Mouse (Mus musculus) limb, embryonic 14.5 days (tissue): ENCODE measurements around the gene Abcc12. TPM values are rescaled to one million over a fixed set of nuclear protein-coding genes. Genes with fewer than 3 reads are reported as not detected.

Experiments used
- ATAC-seq: fragments of 200-750 bp; cut with Nextera tagmentation; 2 replicates; pipeline ENCODE4 v1.8.0; 2017; ENCODE audit warnings: low read depth, moderate number of reproducible peaks, moderate TSS enrichment; ENCODE audit not compliant: low FRiP score
- DNase-seq: peaks from one replicate; pipeline ENCODE4 v3.0.0-alpha.2; 2015; ENCODE audit warnings: low spot score
- H3K27ac ChIP-seq: fragments of 300-500 bp; sonication (generic); replicated peaks from 2 replicates; pipeline ENCODE4 v1.5.1; 2014; ENCODE audit warnings: low read depth, mild to moderate bottlenecking, low read length, moderate library complexity, mixed read lengths
- H3K27me3 ChIP-seq: fragments of 300-500 bp; sonication (generic); 2 replicates; pipeline ENCODE4 v1.6.1; 2014; ENCODE audit warnings: low read length, mixed read lengths; ENCODE audit not compliant: control insufficient read depth, insufficient read depth
- H3K36me3 ChIP-seq: fragments of 300-500 bp; sonication (generic); 2 replicates; pipeline ENCODE4 v1.6.1; 2014; ENCODE audit warnings: mild to moderate bottlenecking, low read length, moderate library complexity, mixed read lengths; ENCODE audit not compliant: control insufficient read depth, insufficient read depth
- H3K4me1 ChIP-seq: fragments of 300-500 bp; sonication (generic); 2 replicates; pipeline ENCODE4 v1.6.1; 2014; ENCODE audit warnings: antibody characterized with exemption, low read length, mixed read lengths; ENCODE audit not compliant: control insufficient read depth, insufficient read depth
- H3K4me2 ChIP-seq: fragments of 300-500 bp; sonication (generic); replicated peaks from 2 replicates; pipeline ENCODE4 v1.6.1; 2014; ENCODE audit warnings: low read depth, mild to moderate bottlenecking, low read length, moderate library complexity; ENCODE audit not compliant: severe bottlenecking
- H3K4me3 ChIP-seq: fragments of 300-500 bp; sonication (generic); replicated peaks from 2 replicates; pipeline ENCODE4 v1.5.1; 2014; ENCODE audit warnings: low read length
- H3K9ac ChIP-seq: fragments of 300-500 bp; sonication (generic); 2 replicates; pipeline ENCODE4 v1.6.1; 2014; ENCODE audit warnings: mild to moderate bottlenecking, low read depth, low read length, moderate library complexity; ENCODE audit not compliant: severe bottlenecking
- H3K9me3 ChIP-seq: fragments of 300-500 bp; sonication (generic); 2 replicates; pipeline ENCODE4 v1.6.1; 2016; ENCODE audit warnings: low read length; ENCODE audit not compliant: control insufficient read depth
- POLR2A ChIP-seq: fragments of 200-500 bp; IDR thresholded peaks from 2 replicates; pipeline ENCODE4 v1.8.0; 2012; ENCODE audit warnings: inconsistent platforms, mild to moderate bottlenecking, moderate library complexity, borderline replicate concordance; ENCODE audit not compliant: insufficient read depth, insufficient read length; ENCODE audit errors: extremely low read depth
- WGBS: fragments of 180-500 bp; shearing (Covaris S2); extraction: QIAGEN DNeasy Blood & Tissue Kit; methylation state at CpG from one replicate; pipeline ENCODE4 v1.1.7; 2014; 5-methylcytosine and 5-hydroxymethylcytosine counted together
- polyA plus RNA-seq, 2 experiments: library from polyadenylated mRNA; depleted of rRNA in 1 of 2; stranded (reverse) in 1 of 2; unstranded in 1 of 2; fragments of >200 nt; fragmentation: Nextera tagmentation in 1 of 2; extraction: Ambion mirVana in 1 of 2; gene quantifications; 2 replicates each; pipeline versions ENCODE4 v1.2.1 to v1.2.3; 2012 to 2014

Gene Abcc12
- polyA plus RNA-seq (2012; rRNA removed) (0.73 and 0.78 TPM in 2 replicates), polyA plus RNA-seq (2014; fragmentation: Nextera tagmentation; extraction: Ambion mirVana) (0.12 and 0.32 TPM in 2 replicates)

GRCm38 (mm10) chr8:86580458-86580857 is at the start of gene Abcc12:
Gene Abcc12, minus strand, starts transcription at chr8:86580686.
- H3K9me3 ChIP-seq = no peaks in the 10 kb centered on the region
- no peak within 1 kb of the TSS for H3K27ac ChIP-seq
- DNase-seq (no peak), ATAC-seq (no peak)
- TF ChIP-seq POLR2A = no peak
- no peak within 1 kb of the TSS for H3K9ac ChIP-seq
- H3K4me3 ChIP-seq = no peak within 1 kb of the TSS
- H3K4me1 ChIP-seq = peaks cover 8% of the 10 kb centered on the region; the same call in 1 of the 2 replicates
- no peaks in the 10 kb centered on the region for H3K36me3 ChIP-seq
- no peak within 1 kb of the TSS for H3K4me2 ChIP-seq
- no peaks in the 10 kb centered on the region for H3K27me3 ChIP-seq

- no peaks in the 10 kb centered on the region for H3K27me3 ChIP-seq
- no peak overlapping the region for H3K4me3 ChIP-seq
- ATAC-seq (no peak), DNase-seq (no peak)
- H3K27ac ChIP-seq = no peak overlapping the region
- no peaks in the 10 kb centered on the region for H3K4me1 ChIP-seq
- no peak for TF ChIP-seq POLR2A
- peaks cover 28% of the 10 kb centered on the region for H3K36me3 ChIP-seq
- no peak overlapping the region for H3K4me2 ChIP-seq
- 91% methylated on average over 5 of the region's 5 CpGs for WGBS
- no peak overlapping the region for H3K9ac ChIP-seq
- no peaks in the 10 kb centered on the region for H3K9me3 ChIP-seq
Measured at GRCm38 (mm10) chr8:86630212-86630611, 49.7 kb upstream of the Abcc12 start.

- no peak overlapping the region for H3K27ac ChIP-seq
- no peak for ATAC-seq
- peak overlapping the region; percentile 80 for H3K4me2 ChIP-seq
- no peaks in the 10 kb centered on the region for H3K36me3 ChIP-seq
- H3K4me1 ChIP-seq = peaks cover 8% of the 10 kb centered on the region
- peak overlapping the region; percentile 69 for H3K9ac ChIP-seq
- no peaks in the 10 kb centered on the region for H3K9me3 ChIP-seq
- WGBS = 49% methylated on average over 7 of the region's 7 CpGs
- no peak for TF ChIP-seq POLR2A
- H3K4me3 ChIP-seq = peak overlapping the region; percentile 89
- DNase-seq = no peak
- no peaks in the 10 kb centered on the region for H3K27me3 ChIP-seq
Measured at GRCm38 (mm10) chr8:86624915-86625314, 44.4 kb upstream of the Abcc12 start.

- H3K4me3 ChIP-seq = peak within 1 kb of the TSS; percentile 89
- H3K4me1 ChIP-seq = peaks cover 8% of the 10 kb centered on the region
- peak within 1 kb of the TSS; percentile 68 for H3K27ac ChIP-seq
- no peaks in the 10 kb centered on the region for H3K9me3 ChIP-seq
- no peaks in the 10 kb centered on the region for H3K27me3 ChIP-seq
- no peaks in the 10 kb centered on the region for H3K36me3 ChIP-seq
- ATAC-seq (peak; percentile 100), DNase-seq (peak; percentile 96)
- TF ChIP-seq POLR2A = 0 out of 2 replicates have a peak, but pooled peaks have one; percentile 53
- peak within 1 kb of the TSS; percentile 69 for H3K9ac ChIP-seq
- under 1% methylated on average over 59 of the region's 62 CpGs for WGBS
- peak within 1 kb of the TSS; percentile 80 for H3K4me2 ChIP-seq
Measured at GRCm38 (mm10) chr8:86623911-86624731, 43.6 kb upstream of the Abcc12 start, which contains the start of gene Lonp2. Gene Lonp2, plus strand, starts transcription at chr8:86624043.

GRCm38 (mm10) chr8:86623551-86623910 is 43.0 kb upstream of the Abcc12 start:
- WGBS = under 1% methylated on average over 9 of the region's 14 CpGs
- DNase-seq = no peak

More at GRCm38 (mm10) chr8:86623551-86623910, 43.0 kb upstream of the Abcc12 start:
- TF ChIP-seq POLR2A = 0 out of 2 replicates have a peak, but pooled peaks have one; percentile 34
- no peak for ATAC-seq
- Histone ChIP-seq H3K27ac (peak overlapping the region; percentile 68), H3K4me1 (peaks cover 8% of the 10 kb centered on the region), H3K9ac (peak overlapping the region; percentile 69), H3K4me2 (peak overlapping the region; percentile 80), H3K36me3 (no peaks in the 10 kb centered on the region), H3K4me3 (peak overlapping the region; percentile 89), H3K27me3 (no peaks in the 10 kb centered on the region), H3K9me3 (no peaks in the 10 kb centered on the region)
